Mouse (Mus musculus): ENCODE measurements around the gene Gm11985.
"Not testable (repeated sequence)": the region's sequence is repeated elsewhere in the genome, so short reads cannot be mapped to it uniquely, and the experiment has no call there.

DNA sequence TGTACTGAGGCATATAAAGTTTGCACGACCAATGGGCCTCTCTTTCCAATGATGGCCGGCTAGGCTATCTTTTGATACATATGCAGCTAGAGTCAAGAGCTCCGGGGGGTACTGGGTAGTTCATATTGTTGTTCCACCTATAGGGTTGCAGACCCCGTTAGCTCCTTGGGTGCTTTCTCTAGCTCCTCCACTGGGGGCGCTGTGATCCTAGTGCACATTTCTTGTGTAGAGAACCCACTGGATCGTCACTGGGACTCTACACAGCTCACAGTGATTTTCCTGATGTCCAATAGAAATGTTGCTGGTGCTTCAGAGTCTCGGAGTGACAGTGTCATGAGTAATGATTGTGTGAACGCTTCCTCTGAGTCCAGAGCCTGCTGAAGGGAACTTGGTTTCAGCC lies 33.5 kb upstream of the Gm11985 start:
- not testable (repeated sequence) for TF ChIP-seq FLI1 (IDR thresholded peaks at IDR 0.05; ENCODE audit: low read length); GATA1 (IDR thresholded peaks at IDR 0.05; ENCODE audit: borderline replicate concordance, low read length)

All from megakaryocyte, embryonic 14.5 days (primary cell).